Mouse (Mus musculus): ENCODE data around the gene Endov.

Endov gene

GRCm38 (mm10) chr11:119490861-119491689 lies at the start of gene Endov:
TSS of gene Endov (plus strand) at chr11:119491347.
- peak; percentile 99 for DNase-seq

- DNase-seq = no peak
These were observed 48.9 kb upstream of the Endov start for GRCm38 (mm10) chr11:119442199-119442598.

DNA sequence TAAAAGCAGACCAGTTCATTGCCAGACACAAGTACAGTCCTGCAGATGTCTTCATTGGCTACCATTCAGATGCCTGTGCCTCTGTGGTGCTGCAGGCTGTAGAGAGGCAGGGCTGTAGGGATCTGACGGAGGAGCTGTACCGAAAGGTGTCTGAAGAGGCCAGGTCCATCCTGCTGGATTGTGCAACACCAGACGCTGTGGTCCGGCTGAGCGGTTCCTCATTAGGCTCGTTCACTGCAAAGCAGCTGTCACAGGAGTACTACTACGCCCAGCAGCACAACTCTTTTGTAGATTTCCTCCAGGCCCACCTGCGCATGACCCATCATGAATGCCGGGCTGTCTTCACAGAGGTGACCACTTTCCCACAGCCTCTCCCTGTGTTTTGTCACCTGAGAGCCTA lies 47.7 kb upstream of the Endov start:
- DNase-seq = no peak

DNA sequence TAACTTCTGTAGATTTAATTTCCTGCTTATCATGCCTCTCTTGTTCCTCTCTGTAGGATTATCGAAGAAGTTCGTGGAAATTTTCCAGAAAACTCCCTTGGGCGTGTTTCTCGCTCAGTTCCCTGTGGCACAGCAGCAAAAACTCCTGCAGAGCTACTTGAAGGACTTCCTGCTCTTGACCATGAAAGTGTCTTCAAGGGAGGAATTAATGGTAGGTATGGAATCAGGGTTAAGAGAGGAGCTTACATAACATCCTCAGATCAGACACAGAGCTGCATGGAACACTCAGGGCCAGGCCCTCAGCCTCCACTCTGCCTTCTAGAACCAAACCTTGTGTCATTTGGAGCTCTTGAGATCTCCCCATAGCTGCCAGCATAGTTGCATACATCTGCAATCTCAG lies 35.0 kb upstream of the Endov start:
- DNase-seq = no peak

DNA sequence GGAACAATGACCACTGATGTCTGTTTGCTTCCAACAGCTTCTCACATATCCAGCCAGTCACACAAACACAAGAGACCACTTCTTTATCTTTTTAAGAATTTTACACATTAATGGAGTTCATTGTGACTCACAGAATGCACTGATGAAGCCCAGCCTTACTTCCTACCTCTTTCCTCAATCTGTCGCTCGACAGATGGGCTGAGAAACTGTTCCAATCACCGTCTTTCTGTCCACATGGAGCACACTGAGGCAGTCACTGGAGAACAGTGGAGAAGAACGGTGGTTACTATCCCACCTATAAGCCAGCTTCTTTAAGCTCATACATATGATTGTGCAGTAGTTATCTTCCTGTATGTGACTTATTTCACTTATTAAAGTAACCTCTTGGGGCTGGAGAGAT lies 13.3 kb upstream of the Endov start:
- no peak for DNase-seq

DNA sequence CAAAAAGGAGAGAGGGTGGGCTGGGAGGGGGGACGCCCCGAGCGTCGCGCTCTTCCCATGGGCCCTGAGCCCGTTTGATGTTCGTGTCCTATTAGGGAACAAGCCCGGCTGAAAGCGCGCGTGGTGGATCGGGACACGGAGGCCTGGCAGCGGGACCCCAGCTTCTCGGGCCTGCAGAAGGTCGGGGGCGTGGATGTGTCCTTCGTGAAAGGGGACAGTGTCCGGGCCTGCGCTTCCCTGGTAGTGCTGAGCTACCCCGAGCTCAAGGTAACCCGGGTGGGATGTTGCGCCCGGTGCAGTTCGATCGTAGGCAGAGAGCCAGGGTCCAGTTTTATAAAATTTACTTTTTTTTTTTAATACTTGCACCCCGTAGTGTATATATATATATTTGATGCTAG lies 542 bp downstream of the Endov start:
- no peak for DNase-seq

DNA sequence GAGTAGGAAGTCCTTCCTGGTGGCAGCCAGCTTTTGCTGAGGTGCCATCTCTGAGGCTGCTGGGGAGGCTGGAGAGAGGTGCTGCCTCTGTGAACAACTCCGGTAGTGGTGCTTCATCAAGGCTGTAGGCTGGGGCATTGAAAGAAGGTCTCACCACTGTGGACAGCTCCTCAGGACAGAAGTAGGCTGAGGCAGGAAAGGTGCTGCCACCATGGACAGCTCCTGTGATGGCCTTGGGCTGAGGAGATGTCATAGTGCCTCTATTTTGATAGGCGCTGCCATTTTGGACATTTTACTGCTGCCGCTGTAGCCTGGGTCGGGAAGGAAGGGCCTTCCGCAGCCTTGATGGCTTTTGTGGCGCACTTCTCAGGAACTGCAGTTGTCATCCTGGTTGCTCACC lies 1.7 kb downstream of the Endov start:
- DNase-seq = no peak

- no peak for DNase-seq
These were observed 2.4 kb downstream of the Endov start for GRCm38 (mm10) chr11:119493516-119493915.

- DNase-seq = no peak
These were observed 5.0 kb downstream of the Endov start for GRCm38 (mm10) chr11:119496147-119496546.

GRCm38 (mm10) chr11:119497451-119497850 lies 6.3 kb downstream of the Endov start:
- DNase-seq = no peak

- DNase-seq = no peak
These were observed 8.2 kb downstream of the Endov start for GRCm38 (mm10) chr11:119499297-119499696.

- no peak for DNase-seq
These were observed 8.9 kb downstream of the Endov start for GRCm38 (mm10) chr11:119500011-119500410.

DNA sequence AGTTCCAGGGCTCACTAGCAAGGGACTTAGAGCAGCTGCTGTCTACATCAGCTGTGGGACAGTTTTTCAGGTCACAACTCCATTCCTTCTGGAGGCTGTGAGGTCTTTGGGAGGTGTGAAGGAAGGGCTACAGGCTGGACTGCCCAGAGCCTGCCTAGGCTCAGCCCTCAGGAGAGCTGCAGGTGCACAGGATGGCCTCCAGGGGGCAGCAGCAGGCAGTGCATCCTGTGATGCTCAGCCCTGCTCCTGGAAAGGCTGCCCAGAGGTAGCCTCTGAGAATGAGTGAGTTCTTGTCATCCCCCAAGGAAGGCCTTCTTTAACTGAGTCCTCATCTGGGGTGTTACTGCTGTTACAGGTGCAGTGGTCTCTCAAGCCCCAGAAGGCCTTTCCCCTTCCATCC lies 12.5 kb downstream of the Endov start:
- DNase-seq = peak; percentile 71

DNA sequence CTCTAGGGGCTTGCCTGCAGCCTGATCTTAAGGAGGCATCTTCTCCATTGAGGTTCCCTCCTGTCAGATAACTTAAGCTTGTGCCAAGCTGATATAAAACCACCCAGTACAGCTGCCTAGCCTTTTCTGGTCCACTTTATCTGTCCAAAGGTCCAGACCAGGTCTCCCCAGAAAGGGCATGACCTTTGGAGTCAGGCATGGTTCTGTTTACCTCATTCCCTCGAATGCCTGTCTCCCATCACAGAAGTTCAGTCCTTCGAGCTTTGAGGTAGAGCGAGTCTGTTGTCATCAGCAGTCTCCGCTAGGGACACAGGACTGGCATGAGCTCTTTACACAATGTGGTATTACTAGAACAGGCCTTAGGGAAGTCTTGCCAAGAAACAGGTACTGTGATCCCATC lies 15.2 kb downstream of the Endov start:
- DNase-seq = no peak

GRCm38 (mm10) chr11:119507772-119508171 lies 16.6 kb downstream of the Endov start:
- DNase-seq = no peak

- no peak for DNase-seq
These were observed 18.1 kb downstream of the Endov start for GRCm38 (mm10) chr11:119509165-119509776.

DNA sequence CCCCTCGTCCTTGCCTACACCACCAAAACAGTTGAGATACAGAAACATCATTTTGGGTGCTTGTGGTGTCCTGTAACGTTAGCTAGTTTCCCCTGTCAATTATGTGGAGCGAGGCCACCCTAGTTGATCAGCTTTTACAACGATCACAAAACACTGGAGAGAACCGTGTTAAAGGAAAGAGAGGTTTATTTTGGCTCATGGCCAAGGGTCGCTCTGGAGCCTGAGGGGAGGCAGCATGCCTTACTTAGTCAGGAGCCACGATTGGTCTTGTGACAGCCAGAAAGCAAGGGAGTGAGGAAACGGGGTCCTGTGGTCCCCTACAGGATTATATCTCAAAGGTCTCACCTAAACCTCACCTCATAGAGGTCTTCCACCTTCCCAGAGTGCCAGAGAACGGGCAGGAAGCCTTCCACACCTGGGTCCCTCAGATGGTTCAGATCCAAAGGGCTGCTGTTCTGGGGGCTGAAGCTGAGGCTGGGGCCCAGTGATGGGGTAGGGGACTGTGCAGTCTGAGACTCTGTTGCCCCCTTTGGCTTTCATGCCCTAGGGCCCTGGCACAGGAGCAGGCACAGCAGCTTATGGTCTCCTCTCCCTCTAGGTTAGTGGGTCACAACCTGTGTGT lies 22.0 kb downstream of the Endov start:
- DNase-seq = no peak

GRCm38 (mm10) chr11:119514108-119514860 lies 23.1 kb downstream of the Endov start:
- no peak for DNase-seq

- DNase-seq = no peak
These were observed 24.0 kb downstream of the Endov start for GRCm38 (mm10) chr11:119514967-119515636.

DNA sequence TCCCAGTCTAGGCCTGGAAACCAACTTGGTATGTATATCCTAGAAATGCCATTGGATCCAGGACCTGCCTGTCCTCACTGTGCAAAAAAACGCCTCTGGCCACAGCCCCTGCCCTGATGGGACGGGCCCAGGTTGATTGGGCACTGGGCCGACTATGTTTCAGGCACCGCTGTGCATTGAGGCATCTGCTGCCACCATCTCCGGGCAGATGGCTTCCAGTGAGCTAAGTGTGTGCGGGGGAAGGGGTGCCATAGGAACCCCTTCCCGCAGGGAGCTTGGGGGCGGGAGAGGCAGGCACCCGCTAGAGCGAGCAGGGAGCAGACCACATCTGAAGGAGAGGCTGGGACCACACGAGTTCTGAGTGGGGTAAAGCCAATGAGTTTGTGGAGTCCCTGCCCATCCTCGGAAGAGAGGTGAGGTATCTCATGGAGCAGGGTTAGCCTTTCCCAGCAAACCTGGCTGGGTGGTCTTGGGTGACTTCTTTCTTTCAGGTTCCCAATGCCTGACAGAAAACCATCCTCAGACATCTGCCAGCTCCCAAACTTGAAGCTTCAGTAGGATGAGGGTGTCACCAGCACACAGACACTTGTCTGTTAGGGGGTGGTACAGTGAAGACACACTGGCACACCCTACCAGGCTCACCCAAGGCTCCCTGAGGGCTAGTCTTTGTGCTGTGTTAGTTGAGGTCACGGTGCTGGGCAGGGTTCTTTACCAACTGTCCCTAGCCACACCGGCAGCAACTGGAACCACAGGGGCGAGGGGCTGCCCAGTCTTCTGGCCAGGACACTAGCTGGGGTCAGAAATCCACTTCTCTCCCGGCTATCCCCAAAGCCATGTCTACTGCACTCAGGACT lies 24.9 kb downstream of the Endov start:
- no peak for DNase-seq

DNA sequence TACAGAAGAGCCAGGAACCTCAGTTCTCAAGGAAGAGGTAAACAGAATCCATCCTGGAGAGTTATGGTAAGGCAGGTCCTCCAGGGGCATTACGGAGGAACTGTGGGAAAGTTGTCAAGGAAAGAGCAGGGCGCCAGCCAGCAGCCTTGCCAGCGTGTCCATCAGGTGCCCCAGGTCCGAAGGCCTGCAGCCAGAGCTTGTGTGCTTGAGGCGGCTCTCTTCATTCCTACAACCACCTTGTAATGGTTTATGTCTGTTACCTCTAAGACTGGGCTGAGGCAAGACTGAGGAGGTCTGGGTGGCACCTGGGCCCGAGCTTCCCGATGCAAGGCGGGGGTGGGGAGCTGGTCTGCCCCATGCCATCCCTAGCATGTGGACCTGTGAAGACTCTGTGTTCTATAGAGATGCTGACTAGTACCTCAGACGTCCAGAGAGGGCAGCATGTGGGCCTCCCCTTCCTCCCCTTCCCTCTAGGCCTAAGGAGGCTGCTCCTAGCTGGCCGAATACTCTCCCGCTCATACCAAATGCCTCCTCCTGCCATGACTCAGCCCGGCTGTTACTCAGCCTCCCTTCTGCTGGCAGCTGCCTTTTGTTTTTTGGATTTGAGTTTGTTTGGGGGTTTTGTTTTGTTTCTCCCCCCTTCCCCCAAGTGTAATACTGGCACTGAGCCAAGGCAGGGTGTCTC lies 25.7 kb downstream of the Endov start:
- DNase-seq = no peak
